Mouse (Mus musculus): ENCODE results near the gene Olfr512.

Gene Olfr512

DNA sequence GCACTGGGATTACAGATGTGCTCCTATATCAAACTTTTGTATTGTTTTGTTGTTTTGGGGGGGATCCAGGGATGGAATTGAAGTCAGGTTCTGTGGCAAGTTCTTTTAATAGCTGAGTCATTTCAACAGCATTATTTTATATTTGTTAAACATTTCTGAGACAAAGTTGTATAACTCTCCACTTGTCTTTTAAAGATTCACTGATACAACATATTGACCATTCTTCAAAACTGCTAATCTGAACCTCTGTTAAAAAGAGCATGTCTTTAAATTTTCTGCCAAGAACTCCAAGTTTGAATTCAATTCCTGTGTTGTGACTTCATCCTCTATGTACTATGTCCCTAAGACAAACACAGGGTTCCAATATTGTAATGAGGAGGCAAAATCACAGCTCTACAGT, at the start of gene Olfr512:
Olfr512 (plus strand) TSS at position 301 of the 400 bp plus-strand sequence.
- DNase-seq, result no peak

DNA sequence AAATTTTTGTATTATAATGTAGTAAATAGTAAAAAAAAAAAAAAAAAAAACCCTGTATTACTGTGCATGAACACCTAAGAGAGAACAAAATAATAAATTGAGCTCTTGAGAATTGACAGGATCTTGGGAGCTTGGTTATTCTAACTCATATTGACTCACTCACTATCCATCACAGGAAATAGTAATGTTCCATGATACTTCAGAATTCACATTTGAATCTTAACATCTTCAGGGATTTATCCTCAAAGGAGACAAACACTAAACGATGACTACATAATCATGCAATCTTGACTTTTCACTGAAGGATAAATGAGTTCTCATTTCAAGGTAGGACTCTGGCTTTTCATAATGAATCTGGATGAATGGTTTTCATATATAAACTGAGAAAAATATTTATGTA, 47.0 kb upstream of the Olfr512 start, which contains the start of gene Olfr510:
Olfr510 (plus strand) TSS at position 301 of the 400 bp plus-strand sequence.
- DNase-seq, result no peak

DNA sequence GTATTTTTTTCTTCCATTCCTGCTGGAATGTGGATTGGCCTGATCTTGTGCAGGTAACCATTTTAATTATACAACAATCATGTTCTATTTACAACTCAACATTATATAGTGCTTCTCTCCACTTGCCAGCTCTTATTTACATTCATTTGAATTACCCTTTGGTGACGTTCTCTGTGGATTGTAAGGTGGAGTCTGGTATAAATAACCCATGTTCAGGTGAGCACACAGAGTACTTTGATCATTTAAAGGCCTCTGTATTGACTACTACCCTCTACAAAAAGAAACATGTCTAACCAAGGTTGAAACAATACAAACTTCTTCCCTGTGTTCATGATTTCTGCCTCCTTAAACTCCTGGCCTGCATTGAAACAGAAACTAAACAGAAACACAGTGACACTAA, 42.1 kb upstream of the Olfr512 start:
- DNase-seq, result no peak

DNA sequence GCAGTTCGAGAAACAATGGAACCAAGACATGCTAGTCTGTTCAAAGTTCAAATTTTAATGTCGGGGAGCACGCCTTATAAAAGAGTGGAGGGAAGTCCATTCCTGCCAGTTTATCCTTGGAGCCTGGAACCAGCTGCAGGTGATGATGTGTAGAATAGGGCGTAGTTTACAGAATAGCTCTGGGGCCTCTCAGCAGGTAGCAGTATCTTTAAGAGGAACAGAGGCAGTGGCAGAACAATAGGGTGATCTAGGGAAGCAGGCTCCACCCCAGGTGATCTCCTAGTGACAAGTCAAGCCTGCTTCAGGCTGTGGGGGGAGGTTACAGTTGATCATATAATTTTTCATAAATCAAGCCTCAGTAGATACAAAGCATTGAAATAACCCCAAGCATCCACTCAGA, 34.2 kb upstream of the Olfr512 start:
- DNase-seq, result no peak

DNA sequence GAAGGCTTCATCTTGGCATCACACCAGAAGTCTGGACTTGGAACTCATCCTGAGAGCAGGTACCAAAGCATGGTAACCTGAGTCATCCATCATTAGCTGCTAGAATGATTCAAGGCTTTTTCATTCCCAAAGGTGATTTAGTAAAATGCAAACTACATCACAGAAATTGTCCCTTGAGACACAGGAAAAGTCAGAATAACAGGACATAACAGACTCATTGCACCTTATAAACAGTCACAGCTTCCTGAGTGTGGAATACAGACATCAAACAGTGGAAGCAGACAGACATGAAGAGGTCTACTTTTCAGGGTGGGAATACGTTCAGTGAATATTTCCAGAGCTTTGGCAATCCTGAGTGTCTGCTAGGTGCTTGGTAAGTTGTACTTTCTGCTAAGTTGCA, 37.6 kb downstream of the Olfr512 start, which contains the start of gene Olfr513:
Olfr513 (plus strand) TSS at position 301 of the 400 bp plus-strand sequence.
- no peak for DNase-seq

DNA sequence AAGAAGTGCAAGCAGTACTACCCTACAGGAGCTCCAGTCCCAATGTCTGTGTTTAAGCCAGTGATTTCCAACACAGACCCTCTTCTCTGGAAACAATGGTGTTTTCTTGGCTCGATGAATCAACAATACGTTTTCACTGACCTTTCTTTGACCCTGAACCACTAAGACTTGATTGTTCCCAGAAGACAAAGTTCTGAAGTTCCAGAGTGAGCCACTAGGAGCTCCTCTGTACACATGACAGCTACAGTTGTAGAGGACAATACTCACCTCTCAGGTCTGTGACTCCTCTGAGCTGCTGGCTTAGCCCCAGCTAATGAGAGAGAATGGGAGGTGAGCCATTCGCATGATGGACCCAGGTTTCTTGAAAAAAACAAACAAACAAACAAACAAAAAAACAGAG, 47.3 kb downstream of the Olfr512 start:
- DNase-seq, result no peak
